Mouse (Mus musculus): ENCODE data around the gene Slc34a1.

GRCm38 (mm10) chr13:55414743-55415380 lies 16.9 kb downstream of the Slc34a1 start, which contains the start of gene Pfn3:
- TF ChIP-seq CTCF (conservative IDR thresholded peaks at IDR 0.05; ENCODE audit: low read length) (no peak), NANOG (IDR thresholded peaks at IDR 0.05; ENCODE audit: borderline replicate concordance, low read length) (no peak), POU5F1 (IDR thresholded peaks at IDR 0.05; ENCODE audit: borderline replicate concordance, low read length) (no peak)
